Mouse (Mus musculus) intestine, embryonic 16.5 days (tissue): Measurements from ENCODE around the gene Cldn9. TPM values are rescaled to one million over a fixed set of nuclear protein-coding genes. Genes with fewer than 3 reads are reported as not detected.

ENCODE experiments used
- ATAC-seq: fragments of 200-750 bp; cut with Nextera tagmentation; 2 replicates; pipeline ENCODE4 v1.8.0; 2017; ENCODE audit warnings: moderate TSS enrichment, moderate library complexity
- H3K27ac ChIP-seq: fragments of 300-500 bp; sonication (generic); 2 replicates; pipeline ENCODE4 v1.5.1; 2014; ENCODE audit warnings: mild to moderate bottlenecking, low read length
- H3K27me3 ChIP-seq: fragments of 300-500 bp; sonication (generic); replicated peaks from 2 replicates; pipeline ENCODE4 v1.6.1; 2014; ENCODE audit warnings: low read length, control low read depth, mixed read lengths; ENCODE audit not compliant: control insufficient read depth, insufficient read depth
- H3K36me3 ChIP-seq: fragments of 300-500 bp; sonication (generic); 2 replicates; pipeline ENCODE4 v1.6.1; 2014; ENCODE audit warnings: low read length, control low read depth; ENCODE audit not compliant: control insufficient read depth, insufficient read depth
- H3K4me1 ChIP-seq: fragments of 300-500 bp; sonication (generic); 2 replicates; pipeline ENCODE4 v1.6.1; 2014; ENCODE audit warnings: low read length, control low read depth, mixed read lengths; ENCODE audit not compliant: control insufficient read depth, insufficient read depth
- H3K4me2 ChIP-seq: fragments of 300-500 bp; sonication (generic); 2 replicates; pipeline ENCODE4 v1.6.1; 2014; ENCODE audit warnings: low read depth, low read length, control low read depth
- H3K4me3 ChIP-seq: fragments of 300-500 bp; sonication (generic); 2 replicates; pipeline ENCODE4 v1.5.1; 2014; ENCODE audit warnings: mild to moderate bottlenecking, low read length
- H3K9ac ChIP-seq: fragments of 300-500 bp; sonication (generic); 2 replicates; pipeline ENCODE4 v1.6.1; 2014; ENCODE audit warnings: low read depth, low read length
- H3K9me3 ChIP-seq: fragments of 300-500 bp; sonication (generic); 2 replicates; pipeline ENCODE4 v1.6.1; 2016; ENCODE audit warnings: low read length, control low read depth; ENCODE audit not compliant: control insufficient read depth
- WGBS: fragments of 180-500 bp; shearing (Covaris S2); extraction: QIAGEN DNeasy Blood & Tissue Kit; methylation state at CpG from one replicate; pipeline ENCODE4 v1.1.7; 2014; 5-methylcytosine and 5-hydroxymethylcytosine counted together
- polyA plus RNA-seq: library from polyadenylated mRNA; unstranded; fragments of >200 nt; fragmentation: Nextera tagmentation; extraction: Ambion mirVana; gene quantifications from 2 replicates; pipeline ENCODE4 v1.2.1, GENCODE M21; 2015

The Cldn9 gene
- polyA plus RNA-seq, 1 experiment from 2014 or later: 1.8 TPM

DNA sequence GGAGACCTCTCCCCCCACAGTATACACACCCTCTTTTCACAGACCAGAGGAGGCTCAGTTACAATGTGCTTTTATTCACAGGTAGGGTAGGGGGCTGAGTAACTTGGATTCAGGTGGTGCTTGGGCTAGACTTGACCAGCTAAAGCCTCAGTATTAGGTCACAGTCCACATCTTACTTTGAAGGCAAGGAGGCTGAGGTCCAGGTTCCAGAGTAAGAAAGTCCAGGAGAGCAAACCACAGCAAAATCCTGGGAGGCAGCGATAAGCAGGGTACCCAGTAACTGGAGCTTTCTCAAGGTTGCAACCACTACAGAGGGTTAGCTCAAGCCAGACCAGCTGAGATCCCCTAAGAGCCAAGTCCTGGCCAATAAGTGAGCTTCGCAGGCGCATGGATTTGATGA is 1.3 kb downstream of the Cldn9 start:
- Histone ChIP-seq H3K4me2 (no peak overlapping the region), H3K9me3 (no peaks in the 10 kb centered on the region), H3K4me3 (no peak overlapping the region), H3K9ac (no peak overlapping the region), H3K36me3 (no peaks in the 10 kb centered on the region), H3K27ac (peak overlapping the region; percentile 14; the same call in 1 of the 2 replicates), H3K27me3 (peaks cover 30% of the 10 kb centered on the region; the same call in 1 of the 2 replicates), H3K4me1 (peaks cover 26% of the 10 kb centered on the region)
- WGBS: 64% methylated on average over 3 of the region's 3 CpGs
- 0 out of 2 replicates have a peak, but pooled peaks have one; percentile 7 for ATAC-seq

GRCm38 (mm10) chr17:23682092-23682491 is 1.7 kb downstream of the Cldn9 start:
- H3K36me3 ChIP-seq: no peaks in the 10 kb centered on the region
- peaks cover 30% of the 10 kb centered on the region; the same call in 1 of the 2 replicates for H3K27me3 ChIP-seq
- peak overlapping the region; percentile 48; the same call in 1 of the 2 replicates for H3K27ac ChIP-seq
- peaks cover 28% of the 10 kb centered on the region for H3K4me1 ChIP-seq
- 41% methylated on average over 4 of the region's 4 CpGs for WGBS
- no peak overlapping the region for H3K4me3 ChIP-seq
- ATAC-seq: peak; percentile 41
- no peak overlapping the region for H3K4me2 ChIP-seq
- H3K9ac ChIP-seq: 0 out of 2 replicates have a peak overlapping the region, but pooled peaks have one; percentile 20
- H3K9me3 ChIP-seq: no peaks in the 10 kb centered on the region

DNA sequence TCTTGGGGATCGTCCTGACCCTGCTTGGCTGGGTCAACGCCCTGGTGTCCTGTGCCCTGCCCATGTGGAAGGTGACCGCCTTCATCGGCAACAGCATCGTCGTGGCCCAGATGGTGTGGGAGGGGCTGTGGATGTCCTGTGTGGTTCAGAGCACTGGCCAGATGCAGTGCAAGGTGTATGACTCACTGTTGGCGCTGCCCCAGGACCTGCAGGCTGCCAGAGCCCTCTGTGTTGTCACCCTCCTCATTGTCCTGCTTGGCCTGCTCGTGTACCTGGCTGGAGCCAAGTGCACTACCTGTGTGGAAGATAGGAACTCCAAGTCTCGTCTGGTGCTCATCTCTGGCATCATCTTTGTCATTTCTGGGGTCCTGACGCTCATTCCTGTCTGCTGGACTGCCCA is 2.7 kb downstream of the Cldn9 start:
- ATAC-seq: no peak
- Histone ChIP-seq H3K27ac (no peak overlapping the region), H3K4me2 (no peak overlapping the region), H3K36me3 (no peaks in the 10 kb centered on the region), H3K9ac (no peak overlapping the region), H3K4me1 (peaks cover 35% of the 10 kb centered on the region), H3K4me3 (no peak overlapping the region), H3K27me3 (peaks cover 30% of the 10 kb centered on the region; the same call in 1 of the 2 replicates), H3K9me3 (no peaks in the 10 kb centered on the region)
- 61% methylated on average over 10 of the region's 10 CpGs for WGBS

DNA sequence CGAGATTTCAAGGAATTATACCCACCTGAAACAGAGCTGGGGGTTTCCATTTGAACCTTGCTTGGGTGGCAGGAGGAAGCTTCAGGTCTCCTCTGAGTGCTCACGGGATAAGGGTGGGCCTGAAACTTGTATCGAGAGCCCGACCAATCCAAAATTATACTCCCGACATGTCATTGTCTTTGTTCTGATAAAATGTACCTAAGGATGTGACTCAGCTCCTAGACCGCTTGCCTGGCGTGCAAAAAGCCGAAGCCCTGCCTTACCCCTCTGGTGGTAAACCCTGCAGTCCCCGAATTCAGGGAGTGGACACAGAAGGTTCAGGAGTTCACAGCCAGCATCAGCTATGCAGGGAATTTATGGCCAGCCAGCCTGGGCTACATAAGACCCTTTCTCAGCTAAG is 3.5 kb downstream of the Cldn9 start:
- H3K9me3 ChIP-seq: no peaks in the 10 kb centered on the region
- H3K4me1 ChIP-seq: peaks cover 42% of the 10 kb centered on the region
- H3K4me2 ChIP-seq: no peak overlapping the region; the same call in 1 of the 2 replicates
- H3K9ac ChIP-seq: no peak overlapping the region
- no peaks in the 10 kb centered on the region for H3K36me3 ChIP-seq
- no peak for ATAC-seq
- H3K4me3 ChIP-seq: peak overlapping the region; percentile 32; the same call in 1 of the 2 replicates
- 53% methylated on average over 9 of the region's 9 CpGs for WGBS
- no peak overlapping the region for H3K27ac ChIP-seq
- peaks cover 30% of the 10 kb centered on the region; the same call in 1 of the 2 replicates for H3K27me3 ChIP-seq

GRCm38 (mm10) chr17:23679127-23679835 is 4.5 kb downstream of the Cldn9 start, which contains the start of gene Cldn6:
Gene Cldn6 (plus strand): TSS chr17:23679249.
- Histone ChIP-seq H3K4me2 (peak within 1 kb of the TSS; percentile 52), H3K4me3 (peak within 1 kb of the TSS; percentile 32), H3K27ac (no peak within 1 kb of the TSS), H3K27me3 (peaks cover 30% of the 10 kb centered on the region; the same call in 1 of the 2 replicates), H3K9ac (peak within 1 kb of the TSS; percentile 55), H3K9me3 (no peaks in the 10 kb centered on the region), H3K36me3 (no peaks in the 10 kb centered on the region), H3K4me1 (peaks cover 53% of the 10 kb centered on the region)
- no peak for ATAC-seq
- WGBS: 3% methylated on average over 38 of the region's 38 CpGs

GRCm38 (mm10) chr17:23677236-23677679 is 6.6 kb downstream of the Cldn9 start, which contains the start of gene Tnfrsf12a:
Gene Tnfrsf12a (minus strand): TSS chr17:23677468.
- H3K9me3 ChIP-seq: no peaks in the 10 kb centered on the region
- H3K4me2 ChIP-seq: peak within 1 kb of the TSS; percentile 97
- no peaks in the 10 kb centered on the region for H3K36me3 ChIP-seq
- peak within 1 kb of the TSS; percentile 71 for H3K27ac ChIP-seq
- H3K9ac ChIP-seq: peak within 1 kb of the TSS; percentile 71
- ATAC-seq: peak; percentile 44
- whole genome bisulfite sequencing: under 1% methylated on average over 34 of the region's 34 CpGs
- peaks cover 22% of the 10 kb centered on the region; the same call in 1 of the 2 replicates for H3K27me3 ChIP-seq
- peaks cover 45% of the 10 kb centered on the region for H3K4me1 ChIP-seq
- H3K4me3 ChIP-seq: peak within 1 kb of the TSS; percentile 69

DNA sequence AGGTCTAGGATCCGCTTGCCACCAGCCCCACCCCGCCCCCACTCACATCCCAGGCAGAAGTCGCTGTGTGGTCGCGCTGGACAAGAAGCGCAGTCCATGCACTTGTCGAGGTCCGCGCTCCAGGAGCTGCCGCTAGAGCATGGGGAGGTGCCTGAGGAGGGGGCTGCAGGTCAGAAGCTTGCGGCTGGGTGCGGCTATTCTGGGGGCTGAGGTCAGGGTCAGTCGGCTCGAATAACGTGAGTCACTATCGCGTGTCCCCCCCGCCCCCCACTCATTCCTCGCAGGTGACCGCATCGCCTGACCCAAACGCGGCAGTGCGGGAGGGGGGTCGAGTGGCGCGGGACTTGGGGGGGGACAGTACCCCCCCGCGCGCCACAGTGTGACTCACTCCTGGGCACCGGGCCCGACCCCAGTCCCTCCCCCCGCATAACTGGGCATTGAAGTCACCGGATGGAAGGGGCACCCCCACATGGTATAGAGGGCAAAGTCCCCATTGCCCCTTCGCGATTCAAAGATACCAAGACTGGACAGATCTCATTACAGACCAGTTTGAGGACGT is 7.3 kb downstream of the Cldn9 start:
- H3K9ac ChIP-seq: peak overlapping the region; percentile 71
- no peaks in the 10 kb centered on the region for H3K36me3 ChIP-seq
- no peaks in the 10 kb centered on the region for H3K9me3 ChIP-seq
- H3K4me2 ChIP-seq: peak overlapping the region; percentile 97
- ATAC-seq: no peak
- peaks cover 40% of the 10 kb centered on the region for H3K4me1 ChIP-seq
- peak overlapping the region; percentile 69 for H3K4me3 ChIP-seq
- WGBS: 2% methylated on average over 37 of the region's 37 CpGs
- H3K27me3 ChIP-seq: peaks cover 22% of the 10 kb centered on the region; the same call in 1 of the 2 replicates
- H3K27ac ChIP-seq: peak overlapping the region; percentile 71

DNA sequence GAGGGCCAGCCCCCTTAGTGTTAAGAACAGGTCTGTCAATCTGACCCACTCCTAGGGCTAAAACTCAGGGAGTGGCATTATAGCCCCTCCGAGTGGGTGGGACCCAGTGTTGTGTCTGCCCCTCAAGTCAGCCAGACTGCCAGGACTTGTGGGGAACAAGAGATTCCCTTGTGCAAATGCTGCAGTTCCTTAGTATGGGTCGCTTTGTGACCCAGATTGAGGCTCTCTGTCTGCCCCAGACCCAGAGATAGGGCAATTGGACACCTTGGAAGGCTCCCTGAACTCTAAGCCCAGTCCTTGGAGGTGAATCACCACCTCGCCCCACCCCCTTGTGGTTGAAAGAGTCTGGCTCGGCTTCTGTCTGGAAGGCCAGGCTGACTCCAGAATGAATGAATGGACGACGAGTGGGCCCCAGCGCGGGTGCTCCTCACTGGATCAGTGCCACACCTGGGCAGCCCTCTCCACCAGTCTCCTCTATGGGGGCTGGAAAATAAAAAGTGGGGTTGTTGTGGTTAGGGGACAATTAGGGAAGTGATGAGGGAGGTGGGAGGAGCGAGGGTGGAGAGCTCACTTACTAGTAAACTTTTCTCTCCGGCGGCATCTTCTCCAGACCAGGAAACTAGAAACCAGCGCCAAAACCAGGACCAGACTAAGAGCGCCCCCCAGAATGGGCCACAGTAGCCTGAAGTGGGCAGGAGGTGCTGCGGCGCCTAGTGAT is 8.1 kb downstream of the Cldn9 start:
- peak overlapping the region; percentile 46 for H3K27ac ChIP-seq
- H3K27me3 ChIP-seq: peaks cover 17% of the 10 kb centered on the region; the same call in 1 of the 2 replicates
- H3K4me1 ChIP-seq: peaks cover 35% of the 10 kb centered on the region
- 11% methylated on average over 15 of the region's 15 CpGs for WGBS
- no peaks in the 10 kb centered on the region for H3K9me3 ChIP-seq
- peak overlapping the region; percentile 71 for H3K9ac ChIP-seq
- H3K36me3 ChIP-seq: no peaks in the 10 kb centered on the region
- H3K4me3 ChIP-seq: peak overlapping the region; percentile 69
- peak overlapping the region; percentile 97 for H3K4me2 ChIP-seq
- ATAC-seq: no peak; the same call in 1 of the 2 replicates

DNA sequence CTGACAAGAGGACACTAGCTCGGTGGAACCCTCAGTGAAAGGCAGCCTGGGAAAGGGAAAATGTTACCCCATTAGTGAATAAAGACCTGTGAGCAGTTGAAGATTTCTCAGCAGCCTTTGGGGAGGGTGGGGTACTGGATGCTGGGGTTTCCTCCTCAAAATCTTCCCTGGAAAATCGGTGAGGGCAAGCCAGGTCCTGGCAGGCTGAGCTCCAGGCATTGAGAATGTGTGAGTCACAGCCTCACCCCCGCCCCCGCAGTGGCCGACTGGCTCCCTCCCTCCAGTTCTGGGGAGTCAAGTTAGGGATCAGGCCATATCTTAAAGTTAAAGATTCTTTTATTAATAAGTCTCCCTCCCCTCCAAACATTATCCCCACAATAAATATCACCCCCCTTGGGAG is 8.7 kb downstream of the Cldn9 start:
- WGBS: 32% methylated on average over 5 of the region's 5 CpGs
- H3K4me3 ChIP-seq: no peak overlapping the region
- H3K4me1 ChIP-seq: peaks cover 35% of the 10 kb centered on the region
- H3K9ac ChIP-seq: peak overlapping the region; percentile 71
- peak overlapping the region; percentile 46 for H3K27ac ChIP-seq
- peak overlapping the region; percentile 97; the same call in 1 of the 2 replicates for H3K4me2 ChIP-seq
- ATAC-seq: no peak
- peaks cover 2% of the 10 kb centered on the region for H3K36me3 ChIP-seq
- peaks cover 14% of the 10 kb centered on the region; the same call in 1 of the 2 replicates for H3K27me3 ChIP-seq
- H3K9me3 ChIP-seq: no peaks in the 10 kb centered on the region
